Mouse (Mus musculus): ENCODE results near the gene Pemt. TPM values are rescaled to one million over a fixed set of nuclear protein-coding genes. Genes with fewer than 3 reads are reported as not detected.

Gene Pemt
- polyA plus RNA-seq, 1 experiment from 2014 or later, result 16.3 TPM

DNA sequence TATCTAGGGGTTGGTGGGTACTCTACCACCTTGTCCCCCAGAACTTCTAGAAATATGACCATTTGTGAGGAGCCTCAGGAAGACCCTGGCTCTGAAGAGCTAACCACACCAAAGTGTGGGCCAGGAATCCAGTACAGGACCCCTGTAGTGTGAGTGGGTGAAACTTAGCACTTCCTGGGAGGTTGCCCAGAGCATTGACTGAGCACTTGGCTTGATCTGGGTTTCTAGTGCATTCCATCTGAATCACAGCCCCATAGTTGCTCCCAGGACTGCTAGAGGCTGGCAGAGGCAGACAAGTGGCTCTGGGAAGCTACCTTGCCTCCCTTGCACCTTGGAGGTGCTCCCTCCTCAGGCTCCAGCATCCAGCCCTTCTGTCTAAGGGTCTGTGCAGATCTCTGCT, 22.3 kb upstream of the Pemt start:
- no peak overlapping the region for H3K4me2 ChIP-seq (ENCODE audit: low read length)
- H3K9ac ChIP-seq (ENCODE audit: low read length), result no peak overlapping the region
- no peaks in the 10 kb centered on the region for H3K36me3 ChIP-seq (ENCODE audit: control insufficient read depth, insufficient read depth, low read length)
- no peak overlapping the region for H3K4me3 ChIP-seq (ENCODE audit: control insufficient read depth in 1 of 2, insufficient read depth in 1 of 2, low read depth in 1 of 2, low read length in 2 of 2)
- no peaks in the 10 kb centered on the region for H3K4me1 ChIP-seq (ENCODE audit: control insufficient read depth in 2 of 2, insufficient read depth in 2 of 2, low read length in 2 of 2)
- no peak for ATAC-seq (ENCODE audit: insufficient number of reproducible peaks, insufficient read depth, low FRiP score, low read depth)
- no peak overlapping the region for H3K27ac ChIP-seq (replicated peaks in 1 of 2; ENCODE audit: control insufficient read depth in 1 of 2, insufficient read depth in 1 of 2, low read depth in 2 of 2, low read length in 2 of 2)
- no peaks in the 10 kb centered on the region for H3K27me3 ChIP-seq (ENCODE audit: control insufficient read depth, insufficient read depth, low read length)
- H3K9me3 ChIP-seq (ENCODE audit: control insufficient read depth, low read length), result no peaks in the 10 kb centered on the region

GRCm38 (mm10) chr11:60067646-60068045, 21.4 kb upstream of the Pemt start:
- H3K4me1 ChIP-seq (ENCODE audit: control insufficient read depth in 2 of 2, insufficient read depth in 2 of 2, low read length in 2 of 2), result no peaks in the 10 kb centered on the region
- no peaks in the 10 kb centered on the region for H3K27me3 ChIP-seq (ENCODE audit: control insufficient read depth, insufficient read depth, low read length)
- H3K9me3 ChIP-seq (ENCODE audit: control insufficient read depth, low read length), result no peaks in the 10 kb centered on the region
- 83% methylated on average over 4 of the region's 4 CpGs for WGBS
- H3K4me2 ChIP-seq (ENCODE audit: low read length), result no peak overlapping the region
- no peak for ATAC-seq (ENCODE audit: insufficient number of reproducible peaks, insufficient read depth, low FRiP score, low read depth)
- H3K4me3 ChIP-seq (ENCODE audit: control insufficient read depth in 1 of 2, insufficient read depth in 1 of 2, low read depth in 1 of 2, low read length in 2 of 2), result no peak overlapping the region
- H3K36me3 ChIP-seq (ENCODE audit: control insufficient read depth, insufficient read depth, low read length), result no peaks in the 10 kb centered on the region
- no peak overlapping the region for H3K27ac ChIP-seq (replicated peaks in 1 of 2; ENCODE audit: control insufficient read depth in 1 of 2, insufficient read depth in 1 of 2, low read depth in 2 of 2, low read length in 2 of 2)
- no peak overlapping the region for H3K9ac ChIP-seq (ENCODE audit: low read length)

GRCm38 (mm10) chr11:60065267-60065666, 19.0 kb upstream of the Pemt start:
- Histone ChIP-seq H3K4me2 (ENCODE audit: low read length) (no peak overlapping the region), H3K4me1 (ENCODE audit: control insufficient read depth in 2 of 2, insufficient read depth in 2 of 2, low read length in 2 of 2) (no peaks in the 10 kb centered on the region), H3K9me3 (ENCODE audit: control insufficient read depth, low read length) (no peaks in the 10 kb centered on the region), H3K9ac (ENCODE audit: low read length) (no peak overlapping the region), H3K27me3 (ENCODE audit: control insufficient read depth, insufficient read depth, low read length) (no peaks in the 10 kb centered on the region), H3K27ac (replicated peaks in 1 of 2; ENCODE audit: control insufficient read depth in 1 of 2, insufficient read depth in 1 of 2, low read depth in 2 of 2, low read length in 2 of 2) (no peak overlapping the region), H3K36me3 (ENCODE audit: control insufficient read depth, insufficient read depth, low read length) (no peaks in the 10 kb centered on the region), H3K4me3 (ENCODE audit: control insufficient read depth in 1 of 2, insufficient read depth in 1 of 2, low read depth in 1 of 2, low read length in 2 of 2) (no peak overlapping the region)
- ATAC-seq (ENCODE audit: insufficient number of reproducible peaks, insufficient read depth, low FRiP score, low read depth), result no peak
- WGBS, result 76% methylated on average over 1 of the region's 1 CpGs

DNA sequence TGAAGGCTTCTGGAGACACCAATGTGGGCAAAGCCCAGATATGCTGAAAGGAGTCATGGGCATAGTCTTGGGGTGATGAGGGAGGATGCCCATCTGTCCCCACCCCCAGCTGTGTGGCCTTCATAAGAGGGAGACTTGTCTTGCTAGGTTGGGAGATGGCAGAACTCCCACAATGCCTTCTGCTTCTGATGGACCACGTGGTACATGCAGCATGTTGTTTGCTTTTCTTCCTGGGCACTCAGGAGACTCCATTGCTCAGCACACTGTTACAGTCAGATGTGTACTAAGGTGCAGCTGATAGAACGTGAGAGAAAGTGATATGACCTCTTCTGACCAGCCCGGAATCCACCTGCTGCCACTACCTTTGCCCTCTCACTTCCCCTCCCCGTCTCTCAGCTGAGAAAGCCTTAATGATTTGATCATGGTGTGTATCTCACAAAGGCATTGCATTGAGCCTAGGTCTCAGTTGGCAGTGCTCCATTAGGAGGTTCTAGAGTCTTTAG, 15.3 kb upstream of the Pemt start:
- H3K36me3 ChIP-seq (ENCODE audit: control insufficient read depth, insufficient read depth, low read length), result no peaks in the 10 kb centered on the region
- H3K27ac ChIP-seq (replicated peaks in 1 of 2; ENCODE audit: control insufficient read depth in 1 of 2, insufficient read depth in 1 of 2, low read depth in 2 of 2, low read length in 2 of 2), result no peak overlapping the region
- H3K4me3 ChIP-seq (ENCODE audit: control insufficient read depth in 1 of 2, insufficient read depth in 1 of 2, low read depth in 1 of 2, low read length in 2 of 2), result no peak overlapping the region
- WGBS, result 77% methylated on average over 4 of the region's 4 CpGs
- H3K27me3 ChIP-seq (ENCODE audit: control insufficient read depth, insufficient read depth, low read length), result no peaks in the 10 kb centered on the region
- H3K9me3 ChIP-seq (ENCODE audit: control insufficient read depth, low read length), result no peaks in the 10 kb centered on the region
- no peak overlapping the region for H3K9ac ChIP-seq (ENCODE audit: low read length)
- H3K4me2 ChIP-seq (ENCODE audit: low read length), result no peak overlapping the region
- ATAC-seq (ENCODE audit: insufficient number of reproducible peaks, insufficient read depth, low FRiP score, low read depth), result no peak
- H3K4me1 ChIP-seq (ENCODE audit: control insufficient read depth in 2 of 2, insufficient read depth in 2 of 2, low read length in 2 of 2), result peaks cover 0 to 2% of the 10 kb centered on the region in 2 experiments; a peak in 1 of 4 replicates

DNA sequence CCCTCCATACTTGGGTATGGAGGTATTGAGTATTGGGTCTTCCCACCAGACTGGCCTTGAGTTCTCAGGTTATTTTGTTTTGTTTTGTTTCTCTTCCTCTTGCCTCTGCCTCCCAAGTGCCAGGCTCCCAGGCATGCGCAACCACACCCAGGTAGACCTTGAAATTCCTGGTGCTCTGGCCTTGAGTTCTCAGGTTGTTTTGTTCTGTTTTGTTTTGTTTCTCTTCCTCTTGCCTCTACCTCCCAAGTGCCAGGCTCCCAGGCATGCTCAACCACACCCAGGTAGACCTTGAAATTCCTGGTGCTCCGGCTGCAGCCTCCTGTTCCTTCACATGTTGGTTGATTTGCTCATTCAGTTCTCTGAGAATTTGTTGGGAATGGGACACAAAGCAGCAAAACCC, 13.7 kb upstream of the Pemt start:
- Histone ChIP-seq H3K4me3 (ENCODE audit: control insufficient read depth in 1 of 2, insufficient read depth in 1 of 2, low read depth in 1 of 2, low read length in 2 of 2) (no peak overlapping the region), H3K27me3 (ENCODE audit: control insufficient read depth, insufficient read depth, low read length) (no peaks in the 10 kb centered on the region), H3K36me3 (ENCODE audit: control insufficient read depth, insufficient read depth, low read length) (no peaks in the 10 kb centered on the region), H3K9ac (ENCODE audit: low read length) (no peak overlapping the region), H3K4me1 (ENCODE audit: control insufficient read depth in 2 of 2, insufficient read depth in 2 of 2, low read length in 2 of 2) (peaks cover 0 to 2% of the 10 kb centered on the region in 2 experiments; a peak in 1 of 4 replicates), H3K9me3 (ENCODE audit: control insufficient read depth, low read length) (no peaks in the 10 kb centered on the region), H3K4me2 (ENCODE audit: low read length) (no peak overlapping the region), H3K27ac (replicated peaks in 1 of 2; ENCODE audit: control insufficient read depth in 1 of 2, insufficient read depth in 1 of 2, low read depth in 2 of 2, low read length in 2 of 2) (no peak overlapping the region)
- WGBS, result 94% methylated on average over 2 of the region's 2 CpGs
- ATAC-seq (ENCODE audit: insufficient number of reproducible peaks, insufficient read depth, low FRiP score, low read depth), result no peak

GRCm38 (mm10) chr11:60058441-60058840, 12.2 kb upstream of the Pemt start:
- no peaks in the 10 kb centered on the region for H3K9me3 ChIP-seq (ENCODE audit: control insufficient read depth, low read length)
- no peaks in the 10 kb centered on the region for H3K36me3 ChIP-seq (ENCODE audit: control insufficient read depth, insufficient read depth, low read length)
- no peak for ATAC-seq (ENCODE audit: insufficient number of reproducible peaks, insufficient read depth, low FRiP score, low read depth)
- no peak overlapping the region for H3K9ac ChIP-seq (ENCODE audit: low read length)
- no peaks in the 10 kb centered on the region for H3K27me3 ChIP-seq (ENCODE audit: control insufficient read depth, insufficient read depth, low read length)
- 61% methylated on average over 10 of the region's 10 CpGs for WGBS
- H3K4me2 ChIP-seq (ENCODE audit: low read length), result no peak overlapping the region
- H3K4me1 ChIP-seq (ENCODE audit: control insufficient read depth in 2 of 2, insufficient read depth in 2 of 2, low read length in 2 of 2), result peaks cover 0 to 2% of the 10 kb centered on the region in 2 experiments; a peak in 1 of 4 replicates
- no peak overlapping the region for H3K4me3 ChIP-seq (ENCODE audit: control insufficient read depth in 1 of 2, insufficient read depth in 1 of 2, low read depth in 1 of 2, low read length in 2 of 2)
- no peak overlapping the region for H3K27ac ChIP-seq (replicated peaks in 1 of 2; ENCODE audit: control insufficient read depth in 1 of 2, insufficient read depth in 1 of 2, low read depth in 2 of 2, low read length in 2 of 2)

DNA sequence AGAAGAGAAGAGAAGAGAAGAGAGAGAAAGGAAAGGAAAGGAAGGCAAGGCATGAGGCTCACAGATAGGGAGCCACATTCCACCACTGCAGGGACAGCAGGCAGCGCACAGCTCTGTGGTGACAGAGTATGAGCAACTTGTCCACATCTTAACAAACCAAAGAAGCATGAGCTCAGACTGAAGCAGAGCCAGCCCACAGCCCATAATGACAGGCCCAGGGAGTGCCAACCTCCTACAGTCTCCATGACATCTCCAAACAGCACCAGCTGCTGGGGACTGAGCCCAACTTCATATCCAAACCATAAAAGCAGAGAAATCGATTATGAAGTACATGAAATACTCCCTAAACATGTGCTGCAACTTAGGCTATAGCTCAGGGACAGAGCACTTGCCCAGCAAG, 11.7 kb upstream of the Pemt start:
- Histone ChIP-seq H3K9me3 (ENCODE audit: control insufficient read depth, low read length) (no peaks in the 10 kb centered on the region), H3K27ac (replicated peaks in 1 of 2; ENCODE audit: control insufficient read depth in 1 of 2, insufficient read depth in 1 of 2, low read depth in 2 of 2, low read length in 2 of 2) (no peak overlapping the region), H3K4me1 (ENCODE audit: control insufficient read depth in 2 of 2, insufficient read depth in 2 of 2, low read length in 2 of 2) (peaks cover 0 to 2% of the 10 kb centered on the region in 2 experiments; a peak in 1 of 4 replicates), H3K9ac (ENCODE audit: low read length) (no peak overlapping the region), H3K4me2 (ENCODE audit: low read length) (no peak overlapping the region), H3K36me3 (ENCODE audit: control insufficient read depth, insufficient read depth, low read length) (no peaks in the 10 kb centered on the region), H3K27me3 (ENCODE audit: control insufficient read depth, insufficient read depth, low read length) (no peaks in the 10 kb centered on the region), H3K4me3 (ENCODE audit: control insufficient read depth in 1 of 2, insufficient read depth in 1 of 2, low read depth in 1 of 2, low read length in 2 of 2) (no peak overlapping the region)
- WGBS, result 49% methylated on average over 2 of the region's 2 CpGs
- no peak for ATAC-seq (ENCODE audit: insufficient number of reproducible peaks, insufficient read depth, low FRiP score, low read depth)

- Histone ChIP-seq H3K36me3 (ENCODE audit: control insufficient read depth, insufficient read depth, low read length) (no peaks in the 10 kb centered on the region), H3K4me3 (ENCODE audit: control insufficient read depth in 1 of 2, insufficient read depth in 1 of 2, low read depth in 1 of 2, low read length in 2 of 2) (no peak overlapping the region), H3K4me1 (ENCODE audit: control insufficient read depth in 2 of 2, insufficient read depth in 2 of 2, low read length in 2 of 2) (peaks cover 0 to 2% of the 10 kb centered on the region in 2 experiments; a peak in 1 of 4 replicates), H3K4me2 (ENCODE audit: low read length) (no peak overlapping the region), H3K9me3 (ENCODE audit: control insufficient read depth, low read length) (no peaks in the 10 kb centered on the region), H3K9ac (ENCODE audit: low read length) (no peak overlapping the region), H3K27me3 (ENCODE audit: control insufficient read depth, insufficient read depth, low read length) (no peaks in the 10 kb centered on the region), H3K27ac (replicated peaks in 1 of 2; ENCODE audit: control insufficient read depth in 1 of 2, insufficient read depth in 1 of 2, low read depth in 2 of 2, low read length in 2 of 2) (no peak overlapping the region)
- no peak for ATAC-seq (ENCODE audit: insufficient number of reproducible peaks, insufficient read depth, low FRiP score, low read depth)
- WGBS, result 70% methylated on average over 6 of the region's 6 CpGs
Measured at GRCm38 (mm10) chr11:60056520-60056919, 10.2 kb upstream of the Pemt start.

Measured in heart, embryonic 14.5 days (tissue).